20 mouse cellular contexts compared by ENCODE assay signal in genomic region chr19:25674744-25675143, GRCm38 (mm10). TPM values are rescaled to one million over a fixed set of nuclear protein-coding genes. Genes with fewer than 3 reads are reported as not detected.
DNase-seq lines count a peak whose midpoint lies in the region; ATAC-seq and TF ChIP-seq lines count a peak whose summit lies in the region.
"Had no signal": no experiment of that assay in that cellular context is flagged by ENCODE, and none has a peak within 500 bp of the region (broad histone marks: within the 10 kb centered on the region; RNA-seq: fewer than 3 reads in every experiment).

No protein-coding gene starts in this region.

- TF ChIP-seq CTCF in lung, embryonic 14.5 days (IDR thresholded peaks at IDR 0.05; ENCODE audit: low read depth), result no peak

- no peak overlapping the region for H3K27ac ChIP-seq in heart, embryonic 14.5 days (replicated peaks in 1 of 2; ENCODE audit: control insufficient read depth in 1 of 2, insufficient read depth in 1 of 2, low read depth in 2 of 2, low read length in 2 of 2)
- H3K27ac ChIP-seq in heart, embryonic 12.5 days (ENCODE audit: poor library complexity, severe bottlenecking), result no peak overlapping the region
- no peak overlapping the region for H3K27ac ChIP-seq in lung, embryonic 14.5 days (ENCODE audit: low read depth)
- H3K27ac ChIP-seq in embryonic facial prominence, embryonic 14.5 days (replicated peaks; ENCODE audit: low read depth, low read length), result no peak overlapping the region
- no peak overlapping the region for H3K27ac ChIP-seq in stomach, embryonic 15.5 days
- H3K27ac ChIP-seq: kidney, postnatal 0 days; layer of hippocampus, adult 2 months; liver, embryonic 13.5 days; neural tube, embryonic 13.5 days had no signal

- no peaks in the 10 kb centered on the region for H3K9me3 ChIP-seq in heart, embryonic 14.5 days (ENCODE audit: control insufficient read depth, low read length)
- no peaks in the 10 kb centered on the region for H3K9me3 ChIP-seq in heart, embryonic 12.5 days (replicated peaks)
- no peaks in the 10 kb centered on the region for H3K9me3 ChIP-seq in lung, embryonic 14.5 days (ENCODE audit: low read depth, low read length)
- no peaks in the 10 kb centered on the region for H3K9me3 ChIP-seq in embryonic facial prominence, embryonic 14.5 days (ENCODE audit: control insufficient read depth, low read length)
- no peaks in the 10 kb centered on the region for H3K9me3 ChIP-seq in stomach, embryonic 15.5 days
- H3K9me3 ChIP-seq: liver, embryonic 13.5 days; neural tube, embryonic 13.5 days had no signal

- no peak for ATAC-seq in heart, embryonic 14.5 days (ENCODE audit: insufficient number of reproducible peaks, insufficient read depth, low FRiP score, low read depth)
- no peak for ATAC-seq in heart, embryonic 12.5 days (ENCODE audit: insufficient number of reproducible peaks, low FRiP score)
- no peak for ATAC-seq in lung, embryonic 14.5 days (ENCODE audit: insufficient read depth)
- ATAC-seq in embryonic facial prominence, embryonic 14.5 days (ENCODE audit: low read depth), result no peak
- ATAC-seq in stomach, embryonic 15.5 days (ENCODE audit: insufficient read depth, low FRiP score, low read depth), result no peak
- ATAC-seq: forebrain, embryonic 16.5 days had no signal

- DNase-seq in lung, embryonic 14.5 days, result no peak
- DNase-seq in lung, postnatal 25 days (ENCODE audit: low spot score), result no peak
- no peak for DNase-seq in embryonic facial prominence, embryonic 14.5 days (ENCODE audit: low spot score)
- no peak for DNase-seq in cerebellum, adult 18-20 months
- DNase-seq in frontal cortex, postnatal 25 days (ENCODE audit: low spot score in 2 of 2), result no peak
- DNase-seq: cerebellum, adult 11 months; gastrocnemius, postnatal 25 days; heart, postnatal 10 days; liver, embryonic 13.5 days; lung, postnatal 4 days; thymus, adult 18-20 months had no signal

- WGBS in heart, embryonic 14.5 days, result 2% methylated on average over 8 of the region's 8 CpGs
- WGBS in heart, embryonic 12.5 days, result 1% methylated on average over 8 of the region's 8 CpGs
- WGBS in lung, embryonic 14.5 days, result 4% methylated on average over 8 of the region's 8 CpGs
- 7% methylated on average over 8 of the region's 8 CpGs for WGBS in embryonic facial prominence, embryonic 14.5 days
- WGBS in stomach, embryonic 15.5 days, result 6% methylated on average over 8 of the region's 8 CpGs

- H3K9ac ChIP-seq in heart, embryonic 14.5 days (ENCODE audit: low read length), result no peak overlapping the region
- no peak overlapping the region for H3K9ac ChIP-seq in heart, embryonic 12.5 days
- H3K9ac ChIP-seq in lung, embryonic 14.5 days, result no peak overlapping the region
- H3K9ac ChIP-seq in embryonic facial prominence, embryonic 14.5 days (ENCODE audit: low read depth, low read length), result peak overlapping the region; percentile 15
- H3K9ac ChIP-seq in stomach, embryonic 15.5 days, result no peak overlapping the region
- H3K9ac ChIP-seq: liver, embryonic 13.5 days; neural tube, embryonic 13.5 days had no signal

- H3K27me3 ChIP-seq in heart, embryonic 14.5 days (ENCODE audit: control insufficient read depth, insufficient read depth, low read length), result peaks cover 91% of the 10 kb centered on the region
- peaks cover 73% of the 10 kb centered on the region for H3K27me3 ChIP-seq in heart, embryonic 12.5 days (replicated peaks)
- peaks cover 84% of the 10 kb centered on the region for H3K27me3 ChIP-seq in lung, embryonic 14.5 days (ENCODE audit: insufficient read depth, low read length)
- H3K27me3 ChIP-seq in embryonic facial prominence, embryonic 14.5 days (replicated peaks; ENCODE audit: control insufficient read depth, insufficient read depth, low read length), result peaks cover 90% of the 10 kb centered on the region
- H3K27me3 ChIP-seq in stomach, embryonic 15.5 days (replicated peaks), result peaks cover 65% of the 10 kb centered on the region

- no peaks in the 10 kb centered on the region; a peak in 1 of 4 replicates for H3K4me1 ChIP-seq in heart, embryonic 14.5 days (ENCODE audit: control insufficient read depth in 2 of 2, insufficient read depth in 2 of 2, low read length in 2 of 2)
- H3K4me1 ChIP-seq in heart, embryonic 12.5 days (replicated peaks), result peaks cover 20% of the 10 kb centered on the region
- no peaks in the 10 kb centered on the region for H3K4me1 ChIP-seq in lung, embryonic 14.5 days (ENCODE audit: insufficient read depth)
- no peaks in the 10 kb centered on the region; the same call in 1 of the 2 replicates for H3K4me1 ChIP-seq in embryonic facial prominence, embryonic 14.5 days (ENCODE audit: control insufficient read depth, insufficient read depth, low read length)
- peaks cover 24% of the 10 kb centered on the region for H3K4me1 ChIP-seq in stomach, embryonic 15.5 days

- no peaks in the 10 kb centered on the region for H3K36me3 ChIP-seq in heart, embryonic 14.5 days (ENCODE audit: control insufficient read depth, insufficient read depth, low read length)
- no peaks in the 10 kb centered on the region for H3K36me3 ChIP-seq in heart, embryonic 12.5 days
- no peaks in the 10 kb centered on the region for H3K36me3 ChIP-seq in lung, embryonic 14.5 days (ENCODE audit: insufficient read depth)
- H3K36me3 ChIP-seq in embryonic facial prominence, embryonic 14.5 days (ENCODE audit: control insufficient read depth, insufficient read depth, low read length), result no peaks in the 10 kb centered on the region
- H3K36me3 ChIP-seq in stomach, embryonic 15.5 days, result no peaks in the 10 kb centered on the region
- H3K36me3 ChIP-seq: liver, embryonic 13.5 days; neural tube, embryonic 13.5 days had no signal

- peak overlapping the region in 1 of 2 experiments; percentile 53; a peak in 1 of 4 replicates for H3K4me3 ChIP-seq in heart, embryonic 14.5 days (ENCODE audit: control insufficient read depth in 1 of 2, insufficient read depth in 1 of 2, low read depth in 1 of 2, low read length in 2 of 2)
- no peak overlapping the region for H3K4me3 ChIP-seq in heart, embryonic 12.5 days
- H3K4me3 ChIP-seq in lung, embryonic 14.5 days (ENCODE audit: low read depth, low read length), result no peak overlapping the region
- H3K4me3 ChIP-seq in embryonic facial prominence, embryonic 14.5 days (ENCODE audit: low read depth, low read length), result peak overlapping the region; percentile 40
- H3K4me3 ChIP-seq in stomach, embryonic 15.5 days (replicated peaks), result no peak overlapping the region; the same call in 1 of the 2 replicates
- H3K4me3 ChIP-seq: erythroblast, embryonic 14.5 days; layer of hippocampus, adult 2 months had no signal

- peak overlapping the region; percentile 81; the same call in 1 of the 2 replicates for H3K4me2 ChIP-seq in heart, embryonic 14.5 days (ENCODE audit: low read length)
- H3K4me2 ChIP-seq in heart, embryonic 12.5 days, result no peak overlapping the region
- peak overlapping the region; percentile 69; the same call in 1 of the 2 replicates for H3K4me2 ChIP-seq in lung, embryonic 14.5 days
- peak overlapping the region; percentile 59; the same call in 1 of the 2 replicates for H3K4me2 ChIP-seq in embryonic facial prominence, embryonic 14.5 days (ENCODE audit: low read depth, low read length)
- peak overlapping the region; percentile 75 for H3K4me2 ChIP-seq in stomach, embryonic 15.5 days

RNA-seq across cellular contexts. Expression of gene Dmrt2, which starts 2.5 kb away (rescaled TPM):
- 0.13 and 0.59 TPM in 2 replicates for polyA plus RNA-seq in heart, embryonic 14.5 days (2014; fragmentation: Nextera tagmentation; extraction: Ambion mirVana)
- 0.46 and 0.83 TPM in 2 replicates for polyA plus RNA-seq in heart, embryonic 12.5 days (2016; fragmentation: Nextera tagmentation; extraction: Ambion mirVana)
- polyA plus RNA-seq in lung, embryonic 14.5 days (2014; fragmentation: Nextera tagmentation; extraction: Ambion mirVana), result 0.41 and 0.62 TPM in 2 replicates
- 7.8 and 9.0 TPM in 2 replicates for polyA plus RNA-seq in embryonic facial prominence, embryonic 14.5 days (2014; fragmentation: Nextera tagmentation; extraction: Ambion mirVana)
- polyA plus RNA-seq in stomach, embryonic 15.5 days (2015; fragmentation: Nextera tagmentation; extraction: Ambion mirVana), result 1.2 TPM in 2 replicates
- polyA plus RNA-seq: midbrain, postnatal 0 days had no signal
